Mouse (Mus musculus) adrenal gland, postnatal 36 days (tissue): ENCODE measurements around the gene Slco2a1. TPM values are rescaled to one million over a fixed set of nuclear protein-coding genes. Genes with fewer than 3 reads are reported as not detected.

Experiments
- DNase-seq, 2 experiments: peaks; one replicate each; pipeline ENCODE4 v3.0.0; 2021; ENCODE audit warnings: mixed read lengths in 1 of 2
- total RNA-seq, 2 experiments: library from RNA; stranded (reverse); gene quantifications; 2 replicates each; pipeline ENCODE4 v1.2.3; 2021

The Slco2a1 gene
- total RNA-seq, 2 experiments from 2014 or later: 3.2 to 3.7 TPM

DNA sequence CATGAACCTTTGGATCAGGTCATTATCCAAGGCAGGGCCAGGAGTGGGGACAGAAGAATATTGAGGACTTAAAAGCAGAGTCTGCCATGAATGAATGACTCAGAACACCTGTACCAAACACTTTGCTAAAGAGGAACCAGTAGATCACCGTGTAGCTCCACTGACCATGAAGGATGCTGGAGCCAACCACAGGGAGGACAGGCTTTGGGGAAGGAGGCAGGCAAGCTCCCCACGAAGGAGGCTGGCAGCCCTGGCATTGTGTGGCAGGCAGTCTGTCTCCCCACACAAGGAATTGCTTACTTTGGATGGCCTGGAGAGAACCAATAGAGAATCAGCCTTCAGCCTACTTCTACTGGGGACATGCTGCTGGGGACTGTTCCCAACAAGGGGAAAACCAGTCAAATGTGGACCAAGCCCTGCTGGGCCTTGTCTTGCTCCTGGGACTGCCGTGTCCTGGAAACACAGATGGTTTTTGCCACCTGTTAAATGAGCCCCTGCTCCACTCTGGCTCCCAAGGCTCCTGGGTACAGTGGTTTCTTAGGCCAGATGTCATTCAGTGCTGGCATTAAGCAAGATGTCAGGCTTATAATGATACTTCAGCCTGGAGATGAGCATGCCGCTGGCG, 130.3 kb downstream of the Slco2a1 start:
- DNase-seq: no peak

DNA sequence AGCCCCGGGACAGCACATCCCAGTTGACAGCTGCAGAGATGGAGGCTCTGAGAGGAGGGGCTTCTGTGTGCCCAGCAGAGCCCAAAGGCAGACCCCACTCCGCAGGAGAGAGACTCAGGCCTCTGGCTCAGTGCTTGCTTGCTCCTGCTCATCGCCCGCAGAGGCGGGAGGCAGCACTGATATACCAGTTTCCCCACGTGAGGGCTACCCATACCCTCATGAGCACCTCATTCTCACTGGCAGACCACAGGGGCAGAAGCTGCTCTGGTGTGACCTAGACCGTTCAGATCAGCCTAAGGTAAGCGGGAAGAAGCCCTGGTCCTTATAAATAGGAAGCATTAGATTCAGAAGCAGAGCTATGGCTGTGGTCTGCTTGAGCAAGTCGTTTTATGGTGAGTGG, 131.3 kb downstream of the Slco2a1 start:
- no peak for DNase-seq

DNA sequence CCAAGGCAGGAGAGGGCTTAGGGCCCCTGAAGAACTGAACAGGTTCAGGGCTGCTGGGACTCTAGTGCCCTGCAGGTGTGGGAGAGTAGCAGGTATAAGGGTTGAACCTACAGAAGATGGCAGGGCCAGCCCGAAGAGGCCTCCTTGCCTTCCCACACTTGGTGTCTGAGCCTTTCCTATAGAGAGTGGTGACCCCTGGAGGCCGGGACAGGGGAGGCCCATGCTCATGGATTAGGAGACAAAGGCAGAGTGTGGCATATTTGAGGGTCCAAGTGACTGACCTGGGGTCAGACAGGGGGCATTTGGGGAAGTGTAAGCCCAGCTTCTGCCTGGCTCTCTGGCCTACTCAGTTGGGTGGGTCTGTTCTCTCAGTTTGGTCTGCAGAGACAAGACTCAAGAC, 131.7 kb downstream of the Slco2a1 start:
- DNase-seq: no peak

DNA sequence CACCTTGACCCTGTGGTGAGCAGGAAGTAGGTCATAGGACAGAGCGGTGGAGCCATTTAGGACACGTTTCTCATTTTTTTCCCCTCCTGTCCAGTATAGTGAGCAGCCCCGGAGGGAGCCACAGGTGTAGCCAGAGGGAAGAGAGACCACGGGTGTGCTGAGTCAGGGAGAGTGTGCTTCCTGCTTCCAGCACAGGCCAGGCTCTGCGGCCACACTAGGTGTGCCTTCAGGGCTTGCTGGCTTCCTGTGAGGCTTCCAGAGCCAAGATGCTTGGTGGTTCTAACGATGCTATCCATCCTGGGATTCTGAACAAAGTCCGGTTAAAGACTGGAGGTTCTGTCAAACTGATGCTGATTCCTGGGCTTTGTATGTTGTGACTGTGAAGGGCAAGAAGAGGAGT, 133.0 kb downstream of the Slco2a1 start:
- DNase-seq: no peak

DNA sequence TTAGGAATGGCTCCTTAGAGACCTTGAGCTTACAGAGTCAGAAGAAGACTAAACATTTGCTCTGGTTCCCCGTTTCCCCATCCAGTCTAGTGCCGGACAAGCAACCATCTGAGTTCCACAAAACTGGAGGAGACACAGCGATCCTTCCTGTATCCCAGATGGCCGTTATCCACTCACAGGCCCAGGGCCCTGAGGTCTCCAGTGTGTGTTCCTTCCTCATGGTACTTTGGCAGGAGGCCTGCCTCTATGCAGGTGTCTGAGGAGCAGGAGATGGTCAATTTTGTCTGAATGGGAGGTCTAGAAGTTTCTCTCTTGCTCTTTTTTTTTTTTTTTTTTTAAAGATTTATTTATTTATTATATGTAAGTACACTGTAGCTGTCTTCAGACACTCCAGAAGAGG, 136.2 kb downstream of the Slco2a1 start:
- no peak for DNase-seq

DNA sequence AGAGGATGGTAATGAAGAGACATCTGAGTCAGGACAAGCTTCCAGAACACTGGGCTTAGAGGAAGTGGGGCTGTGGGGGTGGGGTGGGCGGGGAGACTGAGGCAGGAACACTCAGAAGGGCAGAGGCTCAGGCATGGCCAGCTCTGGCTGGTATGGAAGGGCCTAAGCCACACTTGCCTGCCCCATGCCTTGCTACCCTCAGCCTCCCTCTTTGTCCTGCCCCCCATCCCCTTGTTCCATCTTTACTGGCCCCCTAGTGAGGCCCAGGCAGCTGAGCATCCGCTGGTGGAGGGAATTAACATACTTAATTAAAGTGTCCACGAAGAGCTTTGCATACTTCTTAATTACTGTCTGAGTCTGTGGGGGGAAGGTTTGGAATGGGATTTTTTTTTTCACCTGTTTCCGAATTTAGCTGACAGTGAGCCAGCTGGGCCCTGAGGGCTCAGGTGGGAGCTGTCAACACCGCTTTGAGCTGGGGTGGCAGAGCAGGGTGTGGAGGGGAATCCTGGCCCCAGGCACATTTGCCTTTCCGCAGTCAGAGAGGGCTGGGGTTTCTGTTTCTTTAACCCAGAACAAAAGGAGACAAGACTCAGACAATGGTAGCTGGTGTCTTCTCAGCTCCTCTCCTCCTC, 145.1 kb downstream of the Slco2a1 start:
- DNase-seq: no peak

DNA sequence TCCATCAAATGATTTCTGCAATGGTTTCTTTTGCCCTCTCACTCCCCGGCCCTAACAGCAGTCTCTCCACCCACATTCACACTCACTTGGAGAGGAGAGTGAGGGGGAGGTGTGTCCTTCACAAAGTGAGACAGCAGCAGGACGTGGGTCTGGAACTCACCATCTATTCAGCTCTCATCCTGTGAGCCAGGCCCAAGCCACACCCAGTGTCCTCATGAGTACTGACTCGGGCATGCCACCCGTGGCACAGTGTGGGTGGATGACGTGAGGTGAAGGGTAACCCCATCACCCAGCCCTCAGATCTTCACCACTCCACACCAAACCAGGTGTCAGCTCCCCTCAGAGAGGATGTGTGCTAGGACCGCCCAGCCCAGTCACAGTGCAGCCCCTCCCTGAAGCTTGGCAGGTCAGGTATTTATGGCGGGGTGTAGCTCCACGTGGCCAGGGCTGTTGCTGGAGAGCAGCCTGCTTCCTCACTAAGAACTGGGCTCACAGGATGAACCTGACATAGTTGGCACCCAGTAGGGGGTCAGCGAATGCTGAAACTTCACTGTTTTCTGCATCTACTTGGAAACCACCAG, 146.0 kb downstream of the Slco2a1 start:
- peak in 1 of 2 experiments; percentile 20 for DNase-seq

DNA sequence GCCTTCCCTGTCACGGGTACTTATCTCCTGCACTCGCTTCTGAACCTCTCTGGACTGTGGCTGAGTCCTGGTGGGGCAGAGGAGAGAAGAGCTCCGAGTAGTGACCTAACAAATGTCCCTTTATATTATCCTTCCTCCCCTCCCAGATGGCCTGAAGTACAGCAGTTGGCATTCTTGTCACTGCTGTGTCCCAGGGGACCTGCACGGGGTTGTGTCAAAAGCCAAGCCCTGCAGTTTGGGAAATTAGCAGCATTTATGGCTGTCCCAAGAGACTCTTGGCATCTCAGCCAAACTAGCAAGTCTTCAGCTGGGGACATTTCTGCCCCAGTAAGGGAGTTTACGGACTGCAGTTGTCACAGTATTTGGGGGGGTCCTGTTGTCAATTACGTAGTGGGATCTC, 151.0 kb downstream of the Slco2a1 start:
- DNase-seq: peak in 1 of 2 experiments; percentile 50

DNA sequence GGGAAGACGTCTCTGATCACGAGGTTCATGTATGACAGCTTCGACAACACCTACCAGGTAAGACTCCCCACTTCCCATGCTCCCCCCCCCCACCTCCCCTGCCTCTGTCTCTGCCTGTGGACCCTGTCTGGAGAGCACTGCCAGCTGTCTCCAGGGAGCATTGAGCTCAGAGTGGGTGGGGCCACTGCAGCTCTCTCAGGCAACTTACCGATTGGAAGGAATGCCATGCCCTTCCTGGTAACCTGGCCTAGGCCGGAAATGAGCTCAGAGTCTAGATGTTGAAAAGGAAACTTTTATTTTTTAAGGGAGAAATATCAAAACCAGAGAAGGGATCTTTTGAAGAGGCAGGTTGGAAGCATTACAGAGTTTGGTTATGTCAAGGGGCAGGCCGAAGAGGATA, 151.9 kb downstream of the Slco2a1 start:
- no peak for DNase-seq

DNA sequence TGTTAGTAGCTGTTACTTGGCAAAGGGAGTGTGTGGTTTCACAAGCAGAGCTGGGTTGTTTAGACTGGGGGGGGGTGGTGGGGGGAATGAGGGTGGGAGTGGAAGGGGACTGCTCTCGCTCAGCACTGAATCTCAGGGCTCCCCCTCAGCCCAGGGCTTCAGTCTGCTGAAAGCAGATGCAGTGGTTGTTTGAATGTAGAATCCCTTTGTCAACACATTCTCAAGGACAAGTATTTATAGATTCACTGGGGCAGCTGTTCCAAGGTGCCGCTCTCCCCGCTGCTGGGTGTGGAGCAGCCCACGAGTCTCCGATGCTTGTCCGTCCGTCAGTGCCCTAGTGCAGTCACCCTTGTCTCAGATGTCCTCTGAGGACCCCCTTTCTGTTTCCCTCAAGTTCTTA, 152.8 kb downstream of the Slco2a1 start:
- no peak for DNase-seq

DNA sequence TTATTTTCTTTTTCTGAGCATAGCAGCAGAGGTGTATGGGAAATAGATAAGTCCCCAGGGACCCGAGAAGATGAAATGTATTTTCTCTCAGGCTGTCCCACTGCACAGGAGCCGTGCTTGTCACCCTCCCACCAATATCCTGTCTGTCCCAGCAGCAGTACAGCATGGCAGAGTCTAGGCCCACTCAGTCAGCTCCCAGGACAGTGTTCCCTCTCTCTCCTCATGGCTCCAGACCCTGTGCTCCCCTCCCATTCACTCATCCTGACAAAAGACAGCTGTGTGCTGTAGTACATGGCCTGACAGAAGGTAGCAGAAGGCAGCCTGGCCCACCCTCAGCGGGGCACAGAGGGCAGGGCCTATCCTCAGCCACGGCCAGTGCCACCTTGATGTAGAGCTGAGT, 155.4 kb downstream of the Slco2a1 start:
- DNase-seq: no peak

DNA sequence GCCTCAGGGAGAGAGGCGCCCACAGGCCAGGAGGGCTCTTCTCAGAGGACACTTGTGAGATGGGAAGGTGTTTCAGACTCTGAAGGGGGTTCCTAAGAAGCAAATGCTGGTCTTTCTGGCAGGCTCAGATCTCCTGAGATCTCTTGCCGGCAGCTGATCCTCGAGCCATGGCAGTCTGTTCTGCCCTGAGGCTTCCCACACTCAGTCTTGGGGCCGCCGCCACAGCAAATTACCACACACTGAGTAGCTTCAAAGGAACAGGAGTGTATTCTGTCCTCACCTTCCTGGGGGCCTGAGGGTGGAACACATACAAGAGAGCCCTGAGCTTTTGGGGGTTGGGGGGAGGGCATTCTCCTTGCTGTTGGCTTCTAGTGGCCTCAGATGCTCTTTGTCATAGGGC, 156.8 kb downstream of the Slco2a1 start:
- no peak for DNase-seq

Other genes with a start within 250 kb of the Slco2a1 start
- gene Ryk, start 153.8 kb upstream of the Slco2a1 start, total RNA-seq: 10 to 100 TPM; 61.3 to 71.5 TPM
- gene Rab6b, start 123.1 kb downstream of the Slco2a1 start, total RNA-seq: 1 to 10 TPM; 2.8 to 3.0 TPM
- 10 to 100 TPM; 44.0 to 49.8 TPM for gene Srprb, start 213.4 kb downstream of the Slco2a1 start, total RNA-seq
- 10 to 100 TPM; 13.4 to 17.2 TPM for gene Gm20425, start 241.6 kb downstream of the Slco2a1 start, total RNA-seq
- gene Trf, start 241.7 kb downstream of the Slco2a1 start, total RNA-seq: 100 to 1,000 TPM in 1 of 2 experiments, 10 to 100 TPM in 1; 98.9 to 215 TPM